Mouse (Mus musculus) megakaryocyte, embryonic 14.5 days (primary cell): ENCODE measurements around the gene Unc93b1.

Source experiments
- FLI1 ChIP-seq: IDR thresholded peaks from 2 replicates; pipeline ENCODE4 v1.6.1; 2012; ENCODE audit warnings: low read length, inconsistent platforms, mixed read lengths
- GATA1 ChIP-seq: IDR thresholded peaks from 3 replicates; pipeline ENCODE4 v1.6.1; 2012; ENCODE audit warnings: mixed read lengths, low read length, inconsistent platforms, borderline replicate concordance

DNA sequence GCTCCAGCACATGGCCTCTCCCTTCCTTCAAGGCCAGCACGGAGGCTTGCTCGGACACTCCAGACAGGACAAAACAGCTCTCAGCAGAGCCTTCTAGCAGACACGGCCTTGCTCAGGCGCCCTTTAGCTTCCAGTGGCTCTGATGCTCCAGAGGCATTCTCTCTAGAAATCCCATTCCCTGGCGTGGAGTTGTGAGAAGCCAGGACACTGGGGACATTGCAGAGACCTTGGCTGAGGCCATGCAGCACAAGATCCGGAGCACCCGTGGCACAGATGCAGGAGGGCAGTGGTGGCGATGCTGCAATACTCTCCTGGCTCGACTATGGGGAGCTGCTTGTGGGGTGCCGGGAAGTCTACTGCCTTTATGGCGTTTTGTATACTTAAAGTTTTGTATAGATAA is 18.3 kb upstream of the Unc93b1 start:
- TF ChIP-seq GATA1 (no peak), FLI1 (no peak)
